Mouse (Mus musculus): ENCODE data around the gene Emc10.

The Emc10 gene

GRCm38 (mm10) chr7:44495992-44496770 is at the start of gene Emc10, which contains the start of gene Fam71e1:
TSS of gene Emc10 (minus strand) at chr7:44496529.
TSS of gene Fam71e1 (plus strand) at chr7:44496581.
- in situ Hi-C loops (cut with MseI, MboI) = no loop called here

- in situ Hi-C loops (cut with MseI, MboI) = no loop called here
Observed at GRCm38 (mm10) chr7:44543071-44543470, 46.7 kb upstream of the Emc10 start.

- in situ Hi-C loops (cut with MseI, MboI) = no loop called here
Observed at GRCm38 (mm10) chr7:44542555-44542954, 46.2 kb upstream of the Emc10 start.

GRCm38 (mm10) chr7:44538756-44539624 is 42.7 kb upstream of the Emc10 start:
- in situ Hi-C loops (cut with MseI, MboI) = no loop called here

GRCm38 (mm10) chr7:44537496-44537895 is 41.2 kb upstream of the Emc10 start:
- in situ Hi-C loops (cut with MseI, MboI) = no loop called here

- in situ Hi-C loops (cut with MseI, MboI) = no loop called here
Observed at GRCm38 (mm10) chr7:44537009-44537408, 40.7 kb upstream of the Emc10 start.

- in situ Hi-C loops (cut with MseI, MboI) = no loop called here
Observed at GRCm38 (mm10) chr7:44536590-44536968, 40.2 kb upstream of the Emc10 start.

- in situ Hi-C loops (cut with MseI, MboI) = no loop called here
Observed at GRCm38 (mm10) chr7:44535657-44536589, 39.6 kb upstream of the Emc10 start.

- in situ Hi-C loops (cut with MseI, MboI) = no loop called here
Observed at GRCm38 (mm10) chr7:44534656-44535441, 38.5 kb upstream of the Emc10 start.

GRCm38 (mm10) chr7:44534242-44534641 is 37.9 kb upstream of the Emc10 start:
- in situ Hi-C loops (cut with MseI, MboI) = no loop called here

GRCm38 (mm10) chr7:44533746-44534045 is 37.4 kb upstream of the Emc10 start:
- in situ Hi-C loops (cut with MseI, MboI) = no loop called here

- in situ Hi-C loops (cut with MseI, MboI) = no loop called here
Observed at GRCm38 (mm10) chr7:44532918-44533745, 36.8 kb upstream of the Emc10 start.

GRCm38 (mm10) chr7:44531946-44532732 is 35.8 kb upstream of the Emc10 start, which contains the start of gene Spib:
TSS of gene Spib (minus strand) at chr7:44532071.
- in situ Hi-C loops (cut with MseI, MboI) = no loop called here

GRCm38 (mm10) chr7:44531207-44531606 is 34.9 kb upstream of the Emc10 start:
- in situ Hi-C loops (cut with MseI, MboI) = no loop called here

- in situ Hi-C loops (cut with MseI, MboI) = no loop called here
Observed at GRCm38 (mm10) chr7:44530507-44530906, 34.2 kb upstream of the Emc10 start.

- in situ Hi-C loops (cut with MseI, MboI) = loop anchor here in 1 of 2 experiments (5.0 kb wide), 1 partner anchor 33 kb away; no protein-coding TSS in a partner anchor
Observed at GRCm38 (mm10) chr7:44529518-44529917, 33.2 kb upstream of the Emc10 start.

GRCm38 (mm10) chr7:44527483-44528398 is 31.4 kb upstream of the Emc10 start:
- in situ Hi-C loops (cut with MseI, MboI) = loop anchor here in 1 of 2 experiments (5.0 kb wide), 1 partner anchor 35 kb away; no protein-coding TSS in a partner anchor
